Mouse (Mus musculus) bone marrow macrophage, adult 2 months (primary cell): Measurements from ENCODE around the gene Itga1.

ENCODE experiments used
- CTCF ChIP-seq: IDR thresholded peaks from 2 replicates; pipeline ENCODE4 v1.5.1; 2012; ENCODE audit warnings: low read depth, mild to moderate bottlenecking, low read length, moderate library complexity
- POLR2A ChIP-seq: IDR thresholded peaks from 2 replicates; pipeline ENCODE4 v1.6.1; 2012; ENCODE audit warnings: mild to moderate bottlenecking, low read depth, low read length, borderline replicate concordance

- TF ChIP-seq CTCF = no peak
- no peak for TF ChIP-seq POLR2A
Measured at GRCm38 (mm10) chr13:115102754-115103153, 990 bp upstream of the Itga1 start.
